Mouse (Mus musculus) MEL (cell line): ENCODE results near the gene Zfand3. TPM values are rescaled to one million over a fixed set of nuclear protein-coding genes. Genes with fewer than 3 reads are reported as not detected.

Experiments
- DNase-seq: peaks from one replicate; pipeline ENCODE4 v3.0.0; 2011; ENCODE audit warnings: low read depth, low spot score
- H3K27ac ChIP-seq: 2 replicates; pipeline ENCODE4 v1.5.1; 2012; ENCODE audit warnings: low read depth, mild to moderate bottlenecking, control low read depth, low read length, moderate library complexity; ENCODE audit not compliant: control insufficient read depth
- H3K27me3 ChIP-seq, 2 experiments: fragments of 150-350 bp in 1 of 2; sonication (generic) in 1 of 2; 2 replicates each; pipeline ENCODE4 v1.6.1; 2012; ENCODE audit warnings: low read length in 2 of 2, mild to moderate bottlenecking in 2 of 2, improper control_type of control experiment in 1 of 2, moderate library complexity in 1 of 2; ENCODE audit not compliant: insufficient read depth in 2 of 2, control insufficient read depth in 1 of 2
- H3K36me3 ChIP-seq, 2 experiments: 2 replicates each; pipeline ENCODE4 v1.6.1; 2012 to 2014; ENCODE audit warnings: low read length in 2 of 2, improper control_type of control experiment in 1 of 2, inconsistent platforms in 1 of 2, mild to moderate bottlenecking in 1 of 2; ENCODE audit not compliant: insufficient read depth in 2 of 2, control insufficient read depth in 1 of 2
- H3K4me1 ChIP-seq, 2 experiments: fragments of 150-350 bp in 1 of 2; sonication (generic) in 1 of 2; 2 replicates each; pipeline ENCODE4 v1.6.1; 2012; ENCODE audit warnings: low read length in 2 of 2, improper control_type of control experiment in 1 of 2, mild to moderate bottlenecking in 1 of 2; ENCODE audit not compliant: insufficient read depth in 2 of 2, control insufficient read depth in 1 of 2
- H3K4me3 ChIP-seq, 2 experiments: fragments of 150-350 bp in 1 of 2; sonication (generic) in 1 of 2; 2 replicates each; pipeline ENCODE4 v1.5.1; 2012; ENCODE audit warnings: low read depth in 2 of 2, low read length in 2 of 2, mild to moderate bottlenecking in 2 of 2, moderate library complexity in 2 of 2, control low read depth in 1 of 2, improper control_type of control experiment in 1 of 2; ENCODE audit not compliant: control insufficient read depth in 1 of 2, insufficient read depth in 1 of 2
- H3K79me2 ChIP-seq: 2 replicates; pipeline ENCODE4 v1.6.1; 2012; ENCODE audit warnings: mild to moderate bottlenecking, low read length, moderate library complexity; ENCODE audit not compliant: control insufficient read depth, poor library complexity, insufficient read depth
- H3K9ac ChIP-seq: 2 replicates; pipeline ENCODE4 v1.6.1; 2012; ENCODE audit warnings: low read depth, mild to moderate bottlenecking, control low read depth, low read length, moderate library complexity; ENCODE audit not compliant: control insufficient read depth, poor library complexity, severe bottlenecking
- H3K9me3 ChIP-seq: fragments of 150-350 bp; sonication (generic); replicated peaks from 2 replicates; pipeline ENCODE4 v1.6.1; 2012; ENCODE audit warnings: mild to moderate bottlenecking, low read length, improper control_type of control experiment, moderate library complexity; ENCODE audit not compliant: insufficient read depth
- CHD1 ChIP-seq: IDR thresholded peaks from 2 replicates; pipeline ENCODE4 v1.6.1; 2012; ENCODE audit warnings: low read depth, mild to moderate bottlenecking, inconsistent platforms, low read length, improper control_type of control experiment
- CHD2 ChIP-seq: IDR thresholded peaks from 2 replicates; pipeline ENCODE4 v1.6.1; 2011; ENCODE audit warnings: low read length, improper control_type of control experiment
- E2F4 ChIP-seq: IDR thresholded peaks from 2 replicates; pipeline ENCODE4 v1.6.1; 2011; ENCODE audit warnings: low read depth, low read length, improper control_type of control experiment, borderline replicate concordance
- ELF1 ChIP-seq: IDR thresholded peaks from 2 replicates; pipeline ENCODE4 v1.6.1; 2014; ENCODE audit warnings: low read depth, mild to moderate bottlenecking, inconsistent platforms, low read length, improper control_type of control experiment, moderate library complexity
- ETS1 ChIP-seq: IDR thresholded peaks from 2 replicates; pipeline ENCODE4 v1.6.1; 2012; ENCODE audit warnings: low read depth, mild to moderate bottlenecking, inconsistent platforms, low read length, improper control_type of control experiment, moderate library complexity
- MAFK ChIP-seq: IDR thresholded peaks from 2 replicates; pipeline ENCODE4 v1.6.1; 2011; ENCODE audit warnings: low read depth, mild to moderate bottlenecking, low read length, improper control_type of control experiment, borderline replicate concordance
- MAX ChIP-seq: IDR thresholded peaks from 2 replicates; pipeline ENCODE4 v1.6.1; 2011; ENCODE audit warnings: low read length, improper control_type of control experiment
- MAZ ChIP-seq: IDR thresholded peaks from 2 replicates; pipeline ENCODE4 v1.6.1; 2012; ENCODE audit warnings: low read depth, mild to moderate bottlenecking, inconsistent platforms, low read length, improper control_type of control experiment
- MEF2A ChIP-seq: IDR thresholded peaks from 2 replicates; pipeline ENCODE4 v1.6.1; 2014; ENCODE audit warnings: low read depth, mild to moderate bottlenecking, inconsistent platforms, low read length, improper control_type of control experiment; ENCODE audit not compliant: poor library complexity, insufficient replicate concordance, severe bottlenecking; ENCODE audit errors: extremely low read depth
- MYB ChIP-seq: IDR thresholded peaks from 2 replicates; pipeline ENCODE4 v1.6.1; 2011; ENCODE audit warnings: mild to moderate bottlenecking, low read depth, low read length, improper control_type of control experiment
- MYC ChIP-seq: IDR thresholded peaks from 2 replicates; pipeline ENCODE4 v1.6.1; 2011; ENCODE audit warnings: low read depth, mild to moderate bottlenecking, low read length, improper control_type of control experiment, moderate library complexity
- NRF1 ChIP-seq: IDR thresholded peaks from 2 replicates; pipeline ENCODE4 v1.6.1; 2014; ENCODE audit warnings: low read depth, mild to moderate bottlenecking, inconsistent platforms, low read length, improper control_type of control experiment, moderate library complexity; ENCODE audit not compliant: poor library complexity, insufficient read depth, severe bottlenecking
- POLR2A ChIP-seq, 2 experiments: IDR thresholded peaks; 2 replicates each; pipeline ENCODE4 v1.6.1; 2011 to 2012; ENCODE audit warnings: low read length in 2 of 2, mild to moderate bottlenecking in 2 of 2, control low read depth in 1 of 2, improper control_type of control experiment in 1 of 2, low read depth in 1 of 2, moderate library complexity in 1 of 2; ENCODE audit not compliant: control insufficient read depth in 1 of 2, insufficient read depth in 1 of 2, poor library complexity in 1 of 2
- POLR2AphosphoS2 ChIP-seq: IDR thresholded peaks from 2 replicates; pipeline ENCODE4 v1.6.1; 2011; ENCODE audit warnings: low read length, improper control_type of control experiment
- POLR2AphosphoS5 ChIP-seq: IDR thresholded peaks from 2 replicates; pipeline ENCODE4 v1.6.1; 2012; ENCODE audit warnings: low read depth, borderline replicate concordance, mild to moderate bottlenecking, inconsistent platforms, low read length, moderate library complexity, mixed read lengths
- RAD21 ChIP-seq: IDR thresholded peaks from 2 replicates; pipeline ENCODE4 v1.6.1; 2011; ENCODE audit warnings: mild to moderate bottlenecking, low read depth, low read length, improper control_type of control experiment
- RCOR1 ChIP-seq: IDR thresholded peaks from 2 replicates; pipeline ENCODE4 v1.6.1; 2012; ENCODE audit warnings: low read depth, mild to moderate bottlenecking, inconsistent platforms, low read length, improper control_type of control experiment
- SIN3A ChIP-seq: IDR thresholded peaks from 2 replicates; pipeline ENCODE4 v1.6.1; 2012; ENCODE audit warnings: low read length, improper control_type of control experiment, inconsistent platforms
- SMC3 ChIP-seq: IDR thresholded peaks from 2 replicates; pipeline ENCODE4 v1.6.1; 2011; ENCODE audit warnings: low read depth, low read length, improper control_type of control experiment
- TBP ChIP-seq: IDR thresholded peaks from 2 replicates; pipeline ENCODE4 v1.8.0; 2011; ENCODE audit warnings: low read depth, low read length, improper control_type of control experiment
- TCF12 ChIP-seq: IDR thresholded peaks from 2 replicates; pipeline ENCODE4 v1.6.1; 2014; ENCODE audit warnings: low read depth, mild to moderate bottlenecking, inconsistent platforms, low read length, improper control_type of control experiment, moderate library complexity
- UBTF ChIP-seq: IDR thresholded peaks from 2 replicates; pipeline ENCODE4 v1.6.1; 2012; ENCODE audit warnings: low read depth, mild to moderate bottlenecking, inconsistent platforms, low read length, improper control_type of control experiment, moderate library complexity, borderline replicate concordance; ENCODE audit not compliant: insufficient read depth
- USF2 ChIP-seq, 2 experiments: IDR thresholded peaks; 2 replicates each; pipeline ENCODE4 v1.6.1; 2011 to 2012; ENCODE audit warnings: improper control_type of control experiment in 2 of 2, low read length in 2 of 2, borderline replicate concordance in 1 of 2, inconsistent platforms in 1 of 2, low read depth in 1 of 2, mild to moderate bottlenecking in 1 of 2; ENCODE audit not compliant: insufficient read depth in 1 of 2
- ZC3H11A ChIP-seq: IDR thresholded peaks from 2 replicates; pipeline ENCODE4 v1.6.1; 2012; ENCODE audit warnings: low read depth, mild to moderate bottlenecking, inconsistent platforms, low read length, improper control_type of control experiment
- ZKSCAN1 ChIP-seq: IDR thresholded peaks from 2 replicates; pipeline ENCODE4 v1.6.1; 2012; ENCODE audit warnings: low read depth, mild to moderate bottlenecking, inconsistent platforms, low read length, improper control_type of control experiment, moderate library complexity
- ZMIZ1 ChIP-seq: IDR thresholded peaks from 2 replicates; pipeline ENCODE4 v1.6.1; 2012; ENCODE audit warnings: low read depth, mild to moderate bottlenecking, inconsistent platforms, low read length, improper control_type of control experiment, moderate library complexity
- ZNF384 ChIP-seq: IDR thresholded peaks from 2 replicates; pipeline ENCODE4 v1.6.1; 2012; ENCODE audit warnings: low read depth, mild to moderate bottlenecking, inconsistent platforms, low read length, improper control_type of control experiment
- polyA plus RNA-seq, 2 experiments: library from polyadenylated mRNA; stranded (reverse) in 1 of 2; unstranded in 1 of 2; fragments of >175 nt in 1 of 2; fragments of >200 nt in 1 of 2; gene quantifications; 2 replicates each; pipeline versions ENCODE4 v1.2.1 to v1.2.4; 2012; ENCODE audit warnings: low replicate concordance in 2 of 2, low read depth in 1 of 2; ENCODE audit not compliant: insufficient read length in 2 of 2, insufficient read depth in 1 of 2, missing spikeins in 1 of 2
- total RNA-seq: library from RNA; depleted of rRNA; stranded (reverse); fragments of 300-350 nt; gene quantifications from 2 replicates; pipeline ENCODE4 v1.2.3, GENCODE M21; 2012

Zfand3 gene
- total and polyA plus RNA-seq, 3 experiments, result 28.3 to 48.8 TPM; not detected in 1

DNA sequence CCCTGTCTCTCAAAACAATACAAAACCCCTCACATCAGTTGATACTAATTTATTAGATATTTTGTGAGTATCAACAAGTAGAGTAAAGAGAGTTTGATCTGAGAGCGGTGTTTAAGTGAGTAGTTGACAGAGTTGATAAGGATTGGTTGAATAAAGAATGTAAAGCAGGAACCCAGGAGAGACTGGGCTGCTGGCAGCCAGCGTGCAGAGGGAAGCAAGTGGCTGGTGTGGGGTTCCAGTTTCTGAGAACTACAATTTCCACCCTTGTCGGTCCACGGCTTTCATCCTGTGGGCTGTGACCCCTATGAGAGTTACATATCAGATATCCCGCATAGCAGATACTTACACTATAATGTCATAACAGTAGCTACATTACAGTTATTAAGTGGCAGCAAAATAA lies 158.4 kb downstream of the Zfand3 start:
- Histone ChIP-seq H3K36me3 (no peaks in the 10 kb centered on the region; a peak in 1 of 4 replicates), H3K9me3 (no peaks in the 10 kb centered on the region), H3K9ac (no peak overlapping the region), H3K4me3 (no peak overlapping the region), H3K27me3 (no peaks in the 10 kb centered on the region), H3K27ac (no peak overlapping the region), H3K4me1 (no peaks in the 10 kb centered on the region; a peak in 1 of 4 replicates), H3K79me2 (no peaks in the 10 kb centered on the region)
- peak; percentile 17 for DNase-seq
- TF ChIP-seq ETS1 (no peak), ZKSCAN1 (no peak), UBTF (no peak), MAX (no peak), ZNF384 (no peak), TCF12 (no peak), POLR2A (IDR thresholded peaks at IDR 0.05; ENCODE audit: control insufficient read depth in 1 of 2, insufficient read depth in 1 of 2, low read depth in 1 of 2, low read length in 2 of 2, poor library complexity in 1 of 2) (no peak), MYC (no peak), ZC3H11A (no peak), TBP (no peak), ELF1 (no peak), MAZ (no peak), USF2 (IDR thresholded peaks at IDR 0.05; ENCODE audit: borderline replicate concordance in 1 of 2, insufficient read depth in 1 of 2, low read depth in 1 of 2, low read length in 2 of 2) (no peak), NRF1 (no peak)

DNA sequence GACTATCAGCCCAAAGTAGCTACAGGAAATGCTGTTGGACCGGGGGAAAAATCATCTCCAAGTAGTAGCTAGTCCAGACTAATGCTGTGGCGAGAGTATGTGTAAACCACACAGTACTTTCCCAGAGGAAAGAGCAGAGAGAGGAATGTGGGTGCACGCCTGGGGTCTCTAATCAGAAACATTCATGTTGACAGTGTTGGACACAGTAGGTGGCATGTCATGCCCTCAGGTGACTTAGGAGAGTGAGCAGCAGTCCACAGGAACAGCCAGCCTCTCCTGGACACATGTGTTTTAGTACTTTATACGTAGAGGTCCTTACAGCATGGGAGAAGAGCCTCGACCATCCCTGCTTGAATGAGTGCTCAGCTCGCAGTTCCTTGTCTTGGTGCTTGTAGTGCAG lies 159.3 kb downstream of the Zfand3 start:
- Histone ChIP-seq H3K36me3 (no peaks in the 10 kb centered on the region; a peak in 1 of 4 replicates), H3K4me3 (no peak overlapping the region), H3K4me1 (no peaks in the 10 kb centered on the region; a peak in 1 of 4 replicates), H3K27me3 (no peaks in the 10 kb centered on the region), H3K9me3 (no peaks in the 10 kb centered on the region), H3K27ac (no peak overlapping the region), H3K79me2 (no peaks in the 10 kb centered on the region), H3K9ac (no peak overlapping the region)
- TF ChIP-seq POLR2AphosphoS2, result no peak
- no peak for TF ChIP-seq RAD21
- no peak for TF ChIP-seq USF2 (IDR thresholded peaks at IDR 0.05; ENCODE audit: borderline replicate concordance in 1 of 2, insufficient read depth in 1 of 2, low read depth in 1 of 2, low read length in 2 of 2)
- no peak for TF ChIP-seq MYB
- TF ChIP-seq RCOR1, result no peak
- no peak for TF ChIP-seq MYC
- TF ChIP-seq SIN3A, result no peak
- no peak for TF ChIP-seq ZNF384
- no peak for TF ChIP-seq E2F4
- TF ChIP-seq MAFK, result no peak
- TF ChIP-seq SMC3, result no peak
- no peak for TF ChIP-seq CHD1
- TF ChIP-seq CHD2, result no peak
- TF ChIP-seq POLR2AphosphoS5, result no peak
- no peak for TF ChIP-seq ZMIZ1
- no peak for TF ChIP-seq MEF2A
- no peak for DNase-seq
